Mouse (Mus musculus) kidney, adult 2 months (tissue): ENCODE measurements around the gene Rfx2.

Experiments used
- CTCF ChIP-seq: fragments of 200-500 bp; conservative IDR thresholded peaks from 2 replicates; pipeline ENCODE4 v1.5.1; 2011; ENCODE audit warnings: low read depth, mild to moderate bottlenecking, control low read depth, low read length, moderate library complexity, mixed read lengths; ENCODE audit not compliant: insufficient read depth, insufficient read length
- POLR2A ChIP-seq: fragments of 200-500 bp; IDR thresholded peaks from one replicate; pipeline ENCODE4 v1.6.1; 2011; ENCODE audit warnings: low read depth, low read length, control low read depth

- TF ChIP-seq POLR2A (no peak), CTCF (no peak)
Measured at GRCm38 (mm10) chr17:56799276-56799675, 31.5 kb downstream of the Rfx2 start.
